Mouse (Mus musculus): ENCODE data around the gene Armh3.

- TF ChIP-seq CTCF (IDR thresholded peaks at IDR 0.05 in 2 of 3, conservative IDR thresholded peaks at IDR 0.05 in 1 of 3; ENCODE audit: control insufficient read depth in 1 of 3, insufficient read depth in 1 of 3, low read depth in 2 of 3, low read length in 3 of 3, poor library complexity in 1 of 3, severe bottlenecking in 1 of 3) (no peak), MYC (IDR thresholded peaks at IDR 0.05; ENCODE audit: low read depth, low read length) (no peak), MEF2A (IDR thresholded peaks at IDR 0.05; ENCODE audit: extremely low read depth, insufficient replicate concordance, low read depth, low read length, poor library complexity, severe bottlenecking) (no peak), ZC3H11A (IDR thresholded peaks at IDR 0.05; ENCODE audit: low read depth, low read length) (no peak), POLR2A (IDR thresholded peaks at IDR 0.05; ENCODE audit: control insufficient read depth in 1 of 2, insufficient read depth in 1 of 2, low read depth in 1 of 2, low read length in 2 of 2, poor library complexity in 1 of 2) (no peak; a peak in 1 of 4 replicates), EP300 (IDR thresholded peaks at IDR 0.05; ENCODE audit: low read depth in 1 of 2, low read length in 2 of 2) (no peak)
Measured at GRCm38 (mm10) chr19:45998694-45999217, 468 bp upstream of the Armh3 start.

Data from MEL (cell line).